Mouse (Mus musculus) lung, postnatal 0 days (tissue): ENCODE results near the gene Zic2.

Experiments used
- CTCF ChIP-seq: IDR thresholded peaks from 2 replicates; pipeline ENCODE4 v1.5.1; 2016; ENCODE audit warnings: antibody characterized with exemption, mild to moderate bottlenecking
- EP300 ChIP-seq: IDR thresholded peaks from 2 replicates; pipeline ENCODE4 v1.6.1; 2016; ENCODE audit warnings: antibody characterized with exemption, mild to moderate bottlenecking, control low read depth

GRCm38 (mm10) chr14:122491521-122491920 is 16.3 kb downstream of the Zic2 start:
- no peak for TF ChIP-seq CTCF
- TF ChIP-seq EP300, result no peak
